Mouse (Mus musculus): Measurements from ENCODE around the gene Akr1c14. TPM values are rescaled to one million over a fixed set of nuclear protein-coding genes. Genes with fewer than 3 reads are reported as not detected.

Akr1c14 gene
- total RNA-seq (2014; fragmentation: Nextera tagmentation) (not detected in 2 replicates), total RNA-seq (2017) (not detected in 2 replicates), polyA plus RNA-seq (2012) (not detected in 2 replicates)

- TF ChIP-seq GATA1 (IDR thresholded peaks at IDR 0.05; ENCODE audit: borderline replicate concordance, low read length) (no peak), TAL1 (conservative IDR thresholded peaks at IDR 0.05; ENCODE audit: low read depth, low read length) (no peak), POLR2AphosphoS5 (IDR thresholded peaks at IDR 0.05; ENCODE audit: insufficient replicate concordance, low read depth, low read length) (no peak)
- no peak within 1 kb of the TSS for H3K4me3 ChIP-seq (ENCODE audit: low read depth, low read length)
- ATAC-seq (ENCODE audit: extremely low read depth, insufficient number of reproducible peaks, low FRiP score, poor library complexity, severe bottlenecking) (no peak), DNase-seq (ENCODE audit: low spot score) (no peak)
- H3K36me3 ChIP-seq (replicated peaks): no peaks in the 10 kb centered on the region
- H3K9me3 ChIP-seq (replicated peaks): no peaks in the 10 kb centered on the region
- no peaks in the 10 kb centered on the region for H3K4me1 ChIP-seq (ENCODE audit: insufficient read depth, low read depth, low read length)
- H3K27me3 ChIP-seq (ENCODE audit: insufficient read depth, low read length): no peaks in the 10 kb centered on the region
Observed at GRCm38 (mm10) chr13:4048719-4049118, at the start of gene Akr1c14. Gene Akr1c14, plus strand, starts transcription at chr13:4049011.

- Histone ChIP-seq H3K4me3 (ENCODE audit: low read depth, low read length) (no peak overlapping the region), H3K9me3 (replicated peaks) (no peaks in the 10 kb centered on the region), H3K4me1 (ENCODE audit: insufficient read depth, low read depth, low read length) (no peaks in the 10 kb centered on the region), H3K36me3 (replicated peaks) (no peaks in the 10 kb centered on the region), H3K27me3 (ENCODE audit: insufficient read depth, low read length) (peaks cover 2% of the 10 kb centered on the region; the same call in 1 of the 2 replicates)
- TF ChIP-seq GATA2 (IDR thresholded peaks at IDR 0.05; ENCODE audit: borderline replicate concordance, low read depth, low read length) (no peak), CTCF (IDR thresholded peaks at IDR 0.05; ENCODE audit: low read depth, low read length) (peak; percentile 81)
- DNase-seq (ENCODE audit: low spot score): peak; percentile 11
- peak; percentile 40; the same call in 1 of the 2 replicates for ATAC-seq (ENCODE audit: extremely low read depth, insufficient number of reproducible peaks, low FRiP score, poor library complexity, severe bottlenecking)
Observed at GRCm38 (mm10) chr13:4001687-4002086, 47.1 kb upstream of the Akr1c14 start.

GRCm38 (mm10) chr13:4010784-4011183 lies 38.0 kb upstream of the Akr1c14 start:
- TF ChIP-seq POLR2AphosphoS5 (IDR thresholded peaks at IDR 0.05; ENCODE audit: insufficient replicate concordance, low read depth, low read length): no peak
- TF ChIP-seq GATA1 (IDR thresholded peaks at IDR 0.05; ENCODE audit: borderline replicate concordance, low read length): no peak
- no peak for TF ChIP-seq GATA2 (IDR thresholded peaks at IDR 0.05; ENCODE audit: borderline replicate concordance, low read depth, low read length)
- no peak for TF ChIP-seq TAL1 (conservative IDR thresholded peaks at IDR 0.05; ENCODE audit: low read depth, low read length)
- no peak for TF ChIP-seq CTCF (IDR thresholded peaks at IDR 0.05; ENCODE audit: low read depth, low read length)
- ATAC-seq (ENCODE audit: extremely low read depth, insufficient number of reproducible peaks, low FRiP score, poor library complexity, severe bottlenecking): no peak
- no peaks in the 10 kb centered on the region for H3K36me3 ChIP-seq (replicated peaks)

DNA sequence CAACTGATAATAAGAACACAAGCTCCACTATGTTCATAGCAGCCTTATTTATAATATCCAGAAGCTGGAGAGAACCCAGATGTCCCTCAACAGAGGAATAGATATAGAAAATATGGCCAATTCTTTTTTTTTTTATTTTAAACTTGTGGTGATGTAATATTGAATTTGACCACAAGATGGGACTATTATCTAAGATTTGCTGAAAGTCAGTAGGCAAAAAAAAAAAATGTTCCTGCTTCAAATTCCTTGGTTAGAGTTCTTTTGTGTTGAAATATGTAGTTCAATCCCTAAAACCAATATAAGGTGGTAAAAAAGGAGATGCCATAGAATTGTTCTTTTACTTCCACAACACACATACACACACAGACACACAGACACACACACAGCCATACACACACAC lies 35.0 kb upstream of the Akr1c14 start:
- Histone ChIP-seq H3K36me3 (replicated peaks) (no peaks in the 10 kb centered on the region), H3K27me3 (ENCODE audit: insufficient read depth, low read length) (no peaks in the 10 kb centered on the region), H3K9me3 (replicated peaks) (no peaks in the 10 kb centered on the region), H3K4me3 (ENCODE audit: low read depth, low read length) (no peak overlapping the region), H3K4me1 (ENCODE audit: insufficient read depth, low read depth, low read length) (no peaks in the 10 kb centered on the region)
- ATAC-seq (ENCODE audit: extremely low read depth, insufficient number of reproducible peaks, low FRiP score, poor library complexity, severe bottlenecking) (no peak), DNase-seq (ENCODE audit: low spot score) (no peak)
- TF ChIP-seq GATA1 (IDR thresholded peaks at IDR 0.05; ENCODE audit: borderline replicate concordance, low read length): no peak
- TF ChIP-seq CTCF (IDR thresholded peaks at IDR 0.05; ENCODE audit: low read depth, low read length): no peak
- TF ChIP-seq POLR2AphosphoS5 (IDR thresholded peaks at IDR 0.05; ENCODE audit: insufficient replicate concordance, low read depth, low read length): no peak
- TF ChIP-seq GATA2 (IDR thresholded peaks at IDR 0.05; ENCODE audit: borderline replicate concordance, low read depth, low read length): no peak
- TF ChIP-seq TAL1 (conservative IDR thresholded peaks at IDR 0.05; ENCODE audit: low read depth, low read length): no peak

More at GRCm38 (mm10) chr13:4010784-4011183, 38.0 kb upstream of the Akr1c14 start:
- no peaks in the 10 kb centered on the region for H3K4me1 ChIP-seq (ENCODE audit: insufficient read depth, low read depth, low read length)
- no peak overlapping the region for H3K4me3 ChIP-seq (ENCODE audit: low read depth, low read length)
- DNase-seq (ENCODE audit: low spot score): no peak
- no peaks in the 10 kb centered on the region for H3K27me3 ChIP-seq (ENCODE audit: insufficient read depth, low read length)
- no peaks in the 10 kb centered on the region for H3K9me3 ChIP-seq (replicated peaks)

- H3K36me3 ChIP-seq (replicated peaks): no peaks in the 10 kb centered on the region
- H3K4me1 ChIP-seq (ENCODE audit: insufficient read depth, low read depth, low read length): no peaks in the 10 kb centered on the region
- peaks cover 3% of the 10 kb centered on the region; the same call in 1 of the 2 replicates for H3K27me3 ChIP-seq (ENCODE audit: insufficient read depth, low read length)
- H3K9me3 ChIP-seq (replicated peaks): no peaks in the 10 kb centered on the region
- DNase-seq (ENCODE audit: low spot score) (no peak), ATAC-seq (ENCODE audit: extremely low read depth, insufficient number of reproducible peaks, low FRiP score, poor library complexity, severe bottlenecking) (no peak)
- TF ChIP-seq CTCF (IDR thresholded peaks at IDR 0.05; ENCODE audit: low read depth, low read length): no peak
- TF ChIP-seq POLR2AphosphoS5 (IDR thresholded peaks at IDR 0.05; ENCODE audit: insufficient replicate concordance, low read depth, low read length): no peak
- no peak for TF ChIP-seq GATA1 (IDR thresholded peaks at IDR 0.05; ENCODE audit: borderline replicate concordance, low read length)
- TF ChIP-seq GATA2 (IDR thresholded peaks at IDR 0.05; ENCODE audit: borderline replicate concordance, low read depth, low read length): no peak
- TF ChIP-seq TAL1 (conservative IDR thresholded peaks at IDR 0.05; ENCODE audit: low read depth, low read length): no peak
- H3K4me3 ChIP-seq (ENCODE audit: low read depth, low read length): no peak overlapping the region
Observed at GRCm38 (mm10) chr13:4029897-4030296, 18.9 kb upstream of the Akr1c14 start.

GRCm38 (mm10) chr13:4032512-4032911 lies 16.3 kb upstream of the Akr1c14 start:
- Histone ChIP-seq H3K27me3 (ENCODE audit: insufficient read depth, low read length) (peaks cover 3% of the 10 kb centered on the region; the same call in 1 of the 2 replicates), H3K9me3 (replicated peaks) (no peaks in the 10 kb centered on the region), H3K4me3 (ENCODE audit: low read depth, low read length) (no peak overlapping the region), H3K36me3 (replicated peaks) (no peaks in the 10 kb centered on the region), H3K4me1 (ENCODE audit: insufficient read depth, low read depth, low read length) (no peaks in the 10 kb centered on the region)
- no peak for DNase-seq (ENCODE audit: low spot score)
- no peak for ATAC-seq (ENCODE audit: extremely low read depth, insufficient number of reproducible peaks, low FRiP score, poor library complexity, severe bottlenecking)
- TF ChIP-seq CTCF (IDR thresholded peaks at IDR 0.05; ENCODE audit: low read depth, low read length) (no peak), POLR2AphosphoS5 (IDR thresholded peaks at IDR 0.05; ENCODE audit: insufficient replicate concordance, low read depth, low read length) (no peak), TAL1 (conservative IDR thresholded peaks at IDR 0.05; ENCODE audit: low read depth, low read length) (no peak), GATA2 (IDR thresholded peaks at IDR 0.05; ENCODE audit: borderline replicate concordance, low read depth, low read length) (no peak), GATA1 (IDR thresholded peaks at IDR 0.05; ENCODE audit: borderline replicate concordance, low read length) (no peak)
